Mouse (Mus musculus) kidney, embryonic 16.5 days (tissue): ENCODE measurements around the gene Ptpro. TPM values are rescaled to one million over a fixed set of nuclear protein-coding genes. Genes with fewer than 3 reads are reported as not detected.

ENCODE experiments used
- ATAC-seq: fragments of 200-750 bp; cut with Nextera tagmentation; 2 replicates; pipeline ENCODE4 v1.8.0; 2017; ENCODE audit warnings: moderate TSS enrichment; ENCODE audit not compliant: low FRiP score, low TSS enrichment
- H3K27ac ChIP-seq: fragments of 300-500 bp; sonication (generic); 2 replicates; pipeline ENCODE4 v1.5.1; 2014; ENCODE audit warnings: low read length
- H3K27me3 ChIP-seq: fragments of 300-500 bp; sonication (generic); 2 replicates; pipeline ENCODE4 v1.6.1; 2014; ENCODE audit warnings: low read length, control low read depth, mixed read lengths; ENCODE audit not compliant: insufficient read depth
- H3K36me3 ChIP-seq: fragments of 300-500 bp; sonication (generic); 2 replicates; pipeline ENCODE4 v1.6.1; 2014; ENCODE audit warnings: low read length, control low read depth, mixed read lengths; ENCODE audit not compliant: insufficient read depth
- H3K4me1 ChIP-seq: fragments of 300-500 bp; sonication (generic); 2 replicates; pipeline ENCODE4 v1.6.1; 2014; ENCODE audit warnings: low read length, control low read depth, mixed read lengths; ENCODE audit not compliant: insufficient read depth
- H3K4me2 ChIP-seq: fragments of 300-500 bp; sonication (generic); replicated peaks from 2 replicates; pipeline ENCODE4 v1.6.1; 2014; ENCODE audit warnings: low read depth, low read length
- H3K4me3 ChIP-seq: fragments of 300-500 bp; sonication (generic); 2 replicates; pipeline ENCODE4 v1.5.1; 2014; ENCODE audit warnings: mild to moderate bottlenecking, low read length
- H3K9ac ChIP-seq: fragments of 300-500 bp; sonication (generic); replicated peaks from 2 replicates; pipeline ENCODE4 v1.6.1; 2014; ENCODE audit warnings: low read length
- H3K9me3 ChIP-seq: fragments of 300-500 bp; sonication (generic); 2 replicates; pipeline ENCODE4 v1.6.1; 2016; ENCODE audit warnings: low read length, control low read depth
- WGBS: fragments of 180-500 bp; shearing (Covaris S2); extraction: QIAGEN DNeasy Blood & Tissue Kit; methylation state at CpG from one replicate; pipeline ENCODE4 v1.1.7; 2014; 5-methylcytosine and 5-hydroxymethylcytosine counted together
- polyA plus RNA-seq: library from polyadenylated mRNA; unstranded; fragments of >200 nt; fragmentation: Nextera tagmentation; extraction: Ambion mirVana; gene quantifications from 2 replicates; pipeline ENCODE4 v1.2.1, GENCODE M21; 2015

Gene Ptpro
- polyA plus RNA-seq, 1 experiment from 2014 or later: 21.7 TPM

DNA sequence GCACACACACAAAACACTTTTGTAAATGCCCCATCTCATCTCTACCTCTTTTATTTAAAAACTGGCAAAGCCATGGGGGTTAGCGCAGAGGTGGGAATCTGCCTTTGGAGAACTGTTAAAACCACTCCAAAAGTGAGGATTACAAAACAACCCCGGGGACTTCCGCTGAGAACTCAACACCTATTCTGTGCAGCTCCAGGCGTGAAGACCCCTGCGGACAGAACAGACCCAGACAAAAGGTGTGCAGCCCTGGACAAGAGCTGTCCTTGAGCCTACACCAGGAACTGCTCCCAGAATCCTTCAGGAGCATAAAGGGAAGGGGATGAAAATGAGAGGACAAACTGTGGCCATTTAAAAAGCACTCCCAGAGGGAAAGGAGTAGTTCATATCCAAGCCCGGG lies 243.1 kb downstream of the Ptpro start:
- WGBS: 75% methylated on average over 6 of the region's 6 CpGs

DNA sequence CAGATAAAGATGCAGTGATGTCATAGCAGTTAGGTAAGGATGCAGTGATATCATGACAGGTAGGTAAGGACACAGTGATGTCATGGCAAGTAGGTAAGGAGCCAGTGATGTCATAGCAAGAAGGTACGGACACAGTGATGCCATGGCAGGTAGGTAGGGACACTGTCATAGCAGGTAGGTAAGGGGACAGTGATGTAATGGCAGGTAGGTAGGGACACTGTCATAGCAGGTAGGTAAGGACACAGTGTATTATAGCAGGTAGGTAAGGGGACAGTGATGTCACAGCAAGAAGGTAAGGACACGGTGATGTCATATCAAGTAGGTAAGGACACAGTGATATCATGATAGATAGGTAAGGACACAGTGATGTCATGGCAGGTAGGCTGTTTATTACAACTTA lies 244.4 kb downstream of the Ptpro start:
- no peak overlapping the region for H3K4me3 ChIP-seq
- no peak overlapping the region for H3K27ac ChIP-seq
- no peak overlapping the region for H3K9ac ChIP-seq
- H3K4me1 ChIP-seq: no peaks in the 10 kb centered on the region
- no peaks in the 10 kb centered on the region for H3K9me3 ChIP-seq
- H3K4me2 ChIP-seq: no peak overlapping the region
- WGBS: 93% methylated on average over 2 of the region's 2 CpGs
- H3K36me3 ChIP-seq: no peaks in the 10 kb centered on the region
- no peaks in the 10 kb centered on the region for H3K27me3 ChIP-seq
- no peak for ATAC-seq

More for the DNA sequence above, 243.1 kb downstream of the Ptpro start:
- H3K27ac ChIP-seq: no peak overlapping the region
- H3K4me3 ChIP-seq: no peak overlapping the region
- H3K4me1 ChIP-seq: no peaks in the 10 kb centered on the region
- no peak overlapping the region for H3K4me2 ChIP-seq
- no peaks in the 10 kb centered on the region for H3K9me3 ChIP-seq
- H3K36me3 ChIP-seq: no peaks in the 10 kb centered on the region
- no peaks in the 10 kb centered on the region for H3K27me3 ChIP-seq
- no peak overlapping the region for H3K9ac ChIP-seq
- no peak for ATAC-seq

DNA sequence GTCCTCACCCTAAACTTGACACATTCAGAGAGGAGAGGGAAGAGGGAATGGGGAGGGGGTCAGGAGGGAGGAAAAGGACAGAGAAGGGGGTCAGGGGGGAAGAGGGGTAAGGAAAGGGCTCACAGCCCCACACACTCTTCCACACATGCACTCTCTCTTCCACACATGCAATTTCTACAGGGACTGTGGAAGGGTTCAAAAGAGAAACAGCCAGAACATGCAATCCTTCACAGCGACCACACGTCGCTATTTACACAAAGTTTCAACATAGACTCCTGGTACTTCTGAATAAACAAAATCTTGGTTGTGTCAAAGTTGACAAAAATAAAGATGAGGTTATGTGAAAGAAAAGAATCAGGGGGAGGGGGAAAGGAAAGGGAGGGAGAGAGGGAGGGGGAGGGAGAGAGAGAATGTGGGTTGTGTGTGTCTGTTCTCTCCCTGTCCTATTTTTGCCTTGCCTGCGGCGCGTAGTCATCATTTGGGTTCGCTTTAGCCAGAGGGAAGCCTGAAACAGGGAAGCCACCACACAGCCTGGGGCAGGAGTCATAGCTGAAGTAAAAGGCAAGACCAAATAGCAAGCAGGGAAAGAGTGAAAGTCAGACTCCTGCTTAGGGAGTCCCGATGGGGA lies 245.2 kb downstream of the Ptpro start:
- H3K9ac ChIP-seq: no peak overlapping the region
- 88% methylated on average over 8 of the region's 8 CpGs for WGBS
- no peak overlapping the region for H3K4me2 ChIP-seq
- H3K4me1 ChIP-seq: no peaks in the 10 kb centered on the region
- no peak overlapping the region for H3K4me3 ChIP-seq
- no peaks in the 10 kb centered on the region for H3K36me3 ChIP-seq
- H3K27ac ChIP-seq: no peak overlapping the region
- H3K27me3 ChIP-seq: no peaks in the 10 kb centered on the region
- ATAC-seq: no peak
- H3K9me3 ChIP-seq: no peaks in the 10 kb centered on the region

GRCm38 (mm10) chr6:137498781-137499180 lies 246.7 kb downstream of the Ptpro start:
- peaks cover 3% of the 10 kb centered on the region; the same call in 1 of the 2 replicates for H3K4me1 ChIP-seq
- no peaks in the 10 kb centered on the region for H3K27me3 ChIP-seq
- H3K27ac ChIP-seq: no peak overlapping the region
- no peaks in the 10 kb centered on the region for H3K36me3 ChIP-seq
- no peak overlapping the region for H3K4me2 ChIP-seq
- 73% methylated on average over 6 of the region's 6 CpGs for WGBS
- no peak for ATAC-seq
- H3K9me3 ChIP-seq: no peaks in the 10 kb centered on the region
- no peak overlapping the region for H3K9ac ChIP-seq
- no peak overlapping the region for H3K4me3 ChIP-seq

GRCm38 (mm10) chr6:137503009-137503408 lies 250.9 kb downstream of the Ptpro start:
- no peak overlapping the region for H3K27ac ChIP-seq
- no peak for ATAC-seq
- H3K4me1 ChIP-seq: peaks cover 3% of the 10 kb centered on the region; the same call in 1 of the 2 replicates
- 89% methylated on average over 7 of the region's 7 CpGs for WGBS
- no peaks in the 10 kb centered on the region for H3K27me3 ChIP-seq
- H3K9ac ChIP-seq: no peak overlapping the region
- no peak overlapping the region for H3K4me2 ChIP-seq
- no peak overlapping the region for H3K4me3 ChIP-seq
- H3K9me3 ChIP-seq: no peaks in the 10 kb centered on the region
- H3K36me3 ChIP-seq: no peaks in the 10 kb centered on the region

- no peak overlapping the region for H3K27ac ChIP-seq
- 80% methylated on average over 8 of the region's 8 CpGs for WGBS
- ATAC-seq: no peak
Measured at GRCm38 (mm10) chr6:137503462-137503861, 251.3 kb downstream of the Ptpro start.

GRCm38 (mm10) chr6:137504052-137504451 lies 251.9 kb downstream of the Ptpro start:
- Histone ChIP-seq H3K9ac (no peak overlapping the region), H3K4me1 (peaks cover 3% of the 10 kb centered on the region; the same call in 1 of the 2 replicates)
- 63% methylated on average over 1 of the region's 1 CpGs for WGBS

More at GRCm38 (mm10) chr6:137503462-137503861, 251.3 kb downstream of the Ptpro start:
- H3K9ac ChIP-seq: no peak overlapping the region
- H3K4me3 ChIP-seq: no peak overlapping the region
- H3K36me3 ChIP-seq: no peaks in the 10 kb centered on the region
- H3K9me3 ChIP-seq: no peaks in the 10 kb centered on the region
- H3K4me1 ChIP-seq: peaks cover 3% of the 10 kb centered on the region; the same call in 1 of the 2 replicates
- no peaks in the 10 kb centered on the region for H3K27me3 ChIP-seq
- no peak overlapping the region for H3K4me2 ChIP-seq

DNA sequence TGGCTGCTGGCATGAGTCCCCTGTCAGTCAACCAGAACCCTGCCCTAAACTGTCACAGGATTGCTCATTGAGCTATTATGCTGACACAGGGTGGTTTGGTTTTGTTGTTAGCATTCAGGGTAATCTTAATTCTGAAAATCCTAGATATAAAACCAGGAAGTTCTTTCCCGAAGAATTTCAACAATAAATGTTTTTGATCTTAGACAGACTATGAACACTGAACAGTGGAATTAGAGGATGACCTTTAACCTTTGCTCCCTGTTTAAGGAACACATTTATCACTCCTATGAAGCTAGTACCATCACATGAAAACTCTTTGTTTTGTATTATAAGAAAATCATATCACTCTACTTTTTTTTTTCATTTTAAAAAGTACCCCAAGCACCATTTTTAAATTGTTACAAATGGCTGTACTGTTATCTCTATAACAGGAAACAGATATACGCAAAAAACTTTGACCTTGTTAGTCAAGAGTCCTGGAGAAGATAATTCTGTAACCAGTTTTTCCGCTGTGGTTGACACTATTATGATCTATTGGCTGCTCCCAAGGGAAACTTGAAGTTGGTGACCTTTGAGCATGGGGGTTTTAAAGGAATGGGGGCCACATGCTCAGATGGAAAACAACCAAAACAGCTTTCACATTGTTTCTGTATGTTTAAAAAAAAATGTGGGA lies 253.6 kb downstream of the Ptpro start:
- ATAC-seq: no peak
- H3K9me3 ChIP-seq: no peaks in the 10 kb centered on the region
- peaks cover 3% of the 10 kb centered on the region; the same call in 1 of the 2 replicates for H3K4me1 ChIP-seq
- 58% methylated on average over 3 of the region's 3 CpGs for WGBS
- no peaks in the 10 kb centered on the region for H3K27me3 ChIP-seq
- peaks cover 5% of the 10 kb centered on the region; the same call in 1 of the 2 replicates for H3K36me3 ChIP-seq
- no peak overlapping the region for H3K4me2 ChIP-seq
- no peak overlapping the region for H3K9ac ChIP-seq
- no peak overlapping the region for H3K27ac ChIP-seq
- H3K4me3 ChIP-seq: no peak overlapping the region

More at GRCm38 (mm10) chr6:137504052-137504451, 251.9 kb downstream of the Ptpro start:
- Histone ChIP-seq H3K4me2 (no peak overlapping the region), H3K9me3 (no peaks in the 10 kb centered on the region), H3K27me3 (no peaks in the 10 kb centered on the region), H3K4me3 (no peak overlapping the region), H3K27ac (no peak overlapping the region), H3K36me3 (peaks cover 5% of the 10 kb centered on the region; the same call in 1 of the 2 replicates)
- ATAC-seq: no peak

GRCm38 (mm10) chr6:137506563-137506962 lies 254.4 kb downstream of the Ptpro start:
- Histone ChIP-seq H3K4me2 (no peak overlapping the region), H3K9ac (no peak overlapping the region), H3K36me3 (peaks cover 5% of the 10 kb centered on the region; the same call in 1 of the 2 replicates), H3K4me1 (peaks cover 3% of the 10 kb centered on the region; the same call in 1 of the 2 replicates), H3K9me3 (no peaks in the 10 kb centered on the region), H3K4me3 (no peak overlapping the region), H3K27me3 (no peaks in the 10 kb centered on the region), H3K27ac (no peak overlapping the region)
- 90% methylated on average over 7 of the region's 7 CpGs for WGBS
- no peak for ATAC-seq

DNA sequence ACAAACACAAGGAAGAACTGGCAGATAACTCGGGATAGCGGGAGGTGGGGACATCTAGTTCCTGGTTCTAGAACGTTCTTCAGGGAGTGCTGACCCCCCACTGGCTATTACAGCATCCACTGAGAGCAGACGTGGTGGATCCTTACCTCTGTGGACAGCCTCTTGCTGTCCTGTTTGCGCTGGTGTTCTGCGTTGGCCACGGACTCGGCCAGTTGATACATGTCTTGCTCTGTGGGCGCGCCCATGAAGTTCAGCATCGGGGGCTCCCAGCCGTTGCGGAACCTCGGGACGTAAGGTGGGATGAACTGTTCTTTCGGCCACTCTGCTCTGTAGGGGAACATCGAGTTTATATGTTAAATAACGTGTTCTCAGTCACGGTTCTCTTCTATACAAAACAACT lies 256.8 kb downstream of the Ptpro start:
- no peaks in the 10 kb centered on the region for H3K9me3 ChIP-seq
- H3K27ac ChIP-seq: no peak overlapping the region
- H3K4me3 ChIP-seq: no peak overlapping the region
- no peaks in the 10 kb centered on the region for H3K4me1 ChIP-seq
- no peak overlapping the region for H3K4me2 ChIP-seq
- H3K27me3 ChIP-seq: no peaks in the 10 kb centered on the region
- no peak for ATAC-seq
- peaks cover 5% of the 10 kb centered on the region; the same call in 1 of the 2 replicates for H3K36me3 ChIP-seq
- 95% methylated on average over 19 of the region's 19 CpGs for WGBS
- no peak overlapping the region for H3K9ac ChIP-seq
